Mouse (Mus musculus): ENCODE measurements around the gene Zfp781.
"Not testable (repeated sequence)": the region's sequence is repeated elsewhere in the genome, so short reads cannot be mapped to it uniquely, and the experiment has no call there.

The Zfp781 gene

GRCm38 (mm10) chr10:81929842-81930743, at the start of gene Zfp781:
Zfp781 (minus strand) TSS chr10:81930480.
- DNase-seq (ENCODE audit: low read depth, low spot score) = not testable (repeated sequence)

GRCm38 (mm10) chr10:81978365-81979003, 48.2 kb upstream of the Zfp781 start:
- not testable (repeated sequence) for DNase-seq (ENCODE audit: low read depth, low spot score)

GRCm38 (mm10) chr10:81930744-81931118, 451 bp upstream of the Zfp781 start:
- DNase-seq (ENCODE audit: low read depth, low spot score) = not testable (repeated sequence)

- not testable (repeated sequence) for DNase-seq (ENCODE audit: low read depth, low spot score)
Measured at GRCm38 (mm10) chr10:81863409-81864407, 66.6 kb downstream of the Zfp781 start, which contains the start of gene Gm32687. Gm32687 (plus strand) TSS chr10:81863934.

All from R1 (cell line).